Mouse (Mus musculus) cerebellum, adult 9-11 months (tissue): ENCODE data around the gene Gm7929.
"Not testable (repeated sequence)": the region's sequence is repeated elsewhere in the genome, so short reads cannot be mapped to it uniquely, and the experiment has no call there.

Experiments used
- DNase-seq: peaks from one replicate; pipeline ENCODE4 v3.0.0; 2022

The Gm7929 gene

GRCm38 (mm10) chr14:41750514-41750913, at the start of gene Gm7929:
Gm7929 (minus strand) TSS chr14:41750614.
- not testable (repeated sequence) for DNase-seq

GRCm38 (mm10) chr14:41772341-41772740, 21.9 kb upstream of the Gm7929 start, which contains the start of gene Gm47189:
Gm47189 (minus strand) TSS chr14:41772441.
- DNase-seq, result not testable (repeated sequence)

- peak; percentile 0 for DNase-seq
Observed at GRCm38 (mm10) chr14:41755931-41756330, 5.5 kb upstream of the Gm7929 start.

- DNase-seq, result not testable (repeated sequence)
Observed at GRCm38 (mm10) chr14:41723437-41723836, 27.0 kb downstream of the Gm7929 start.

GRCm38 (mm10) chr14:41717180-41717579, 33.2 kb downstream of the Gm7929 start:
- not testable (repeated sequence) for DNase-seq

- DNase-seq, result not testable (repeated sequence)
Observed at GRCm38 (mm10) chr14:41701785-41702184, 48.6 kb downstream of the Gm7929 start, which contains the start of gene Gm8068. Gm8068 (minus strand) TSS chr14:41701885.
